Mouse (Mus musculus) heart, adult 2 months (tissue): ENCODE measurements around the gene Kirrel.

ENCODE experiments used
- CTCF ChIP-seq: fragments of 200-600 bp; IDR thresholded peaks from 2 replicates; pipeline ENCODE4 v1.8.1; 2022; ENCODE audit warnings: antibody characterized with exemption, mild to moderate bottlenecking, moderate library complexity
- EP300 ChIP-seq: fragments of 200-500 bp; IDR thresholded peaks from 2 replicates; pipeline ENCODE4 v1.6.1; 2011; ENCODE audit warnings: low read depth, low read length, control low read depth; ENCODE audit not compliant: insufficient read depth
- POLR2A ChIP-seq: fragments of 200-500 bp; IDR thresholded peaks from 2 replicates; pipeline ENCODE4 v1.6.1; 2011; ENCODE audit warnings: mild to moderate bottlenecking, low read depth, low read length, control low read depth; ENCODE audit not compliant: insufficient read depth

DNA sequence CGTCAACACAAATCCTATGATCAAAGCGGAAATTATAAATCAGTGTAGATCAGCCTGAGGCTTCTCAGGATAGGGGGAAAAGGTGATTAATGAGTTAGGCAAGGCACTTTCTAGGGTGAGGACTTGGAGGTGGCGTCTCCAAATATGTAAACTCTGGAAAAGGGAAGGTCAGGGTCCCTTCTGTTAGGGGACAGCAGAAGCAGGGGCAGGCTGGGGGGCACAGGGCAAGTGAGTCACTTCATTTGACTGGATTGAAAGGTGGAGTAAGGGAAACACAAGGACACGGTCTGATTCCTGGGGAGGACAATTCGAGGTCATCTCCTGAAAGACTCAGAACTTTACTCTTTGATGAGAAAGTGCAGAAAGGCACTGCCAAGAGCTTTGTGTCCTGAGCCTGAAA, 97.6 kb downstream of the Kirrel start:
- TF ChIP-seq CTCF = no peak
- TF ChIP-seq POLR2A = no peak
- TF ChIP-seq EP300 = no peak
